Mouse (Mus musculus) midbrain, postnatal 0 days (tissue): Measurements from ENCODE around the gene Rreb1. TPM values are rescaled to one million over a fixed set of nuclear protein-coding genes. Genes with fewer than 3 reads are reported as not detected.

Experiments
- ATAC-seq: fragments of 200-750 bp; cut with Nextera tagmentation; 2 replicates; pipeline ENCODE4 v1.8.0; 2017; ENCODE audit warnings: moderate number of reproducible peaks, mild to moderate bottlenecking, moderate TSS enrichment, moderate library complexity; ENCODE audit not compliant: low FRiP score
- DNase-seq: peaks from one replicate; pipeline ENCODE4 v3.0.0-alpha.2; 2015; ENCODE audit warnings: low spot score
- H3K27ac ChIP-seq: fragments of 300-500 bp; sonication (generic); 2 replicates; pipeline ENCODE4 v1.5.1; 2014; ENCODE audit warnings: low read depth, mild to moderate bottlenecking, low read length, mixed read lengths
- H3K27me3 ChIP-seq: fragments of 300-500 bp; sonication (generic); 2 replicates; pipeline ENCODE4 v1.6.1; 2014; ENCODE audit warnings: low read length, control low read depth, mixed read lengths; ENCODE audit not compliant: insufficient read depth
- H3K36me3 ChIP-seq: fragments of 300-500 bp; sonication (generic); 2 replicates; pipeline ENCODE4 v1.6.1; 2014; ENCODE audit warnings: low read length, control low read depth, mixed read lengths; ENCODE audit not compliant: insufficient read depth
- H3K4me1 ChIP-seq: fragments of 300-500 bp; sonication (generic); 2 replicates; pipeline ENCODE4 v1.6.1; 2014; ENCODE audit warnings: mild to moderate bottlenecking, control low read depth, antibody characterized with exemption, low read length, mixed read lengths; ENCODE audit not compliant: insufficient read depth
- H3K4me2 ChIP-seq: fragments of 300-500 bp; sonication (generic); 2 replicates; pipeline ENCODE4 v1.6.1; 2014; ENCODE audit warnings: low read depth, mild to moderate bottlenecking, low read length, mixed read lengths; ENCODE audit not compliant: poor library complexity, severe bottlenecking
- H3K4me3 ChIP-seq: fragments of 300-500 bp; sonication (generic); 2 replicates; pipeline ENCODE4 v1.5.1; 2014; ENCODE audit warnings: low read depth, mild to moderate bottlenecking, low read length, moderate library complexity
- H3K9ac ChIP-seq: fragments of 300-500 bp; sonication (generic); replicated peaks from 2 replicates; pipeline ENCODE4 v1.6.1; 2014; ENCODE audit warnings: mild to moderate bottlenecking, low read length, moderate library complexity, mixed read lengths; ENCODE audit not compliant: poor library complexity, severe bottlenecking
- H3K9me3 ChIP-seq: fragments of 300-500 bp; sonication (generic); 2 replicates; pipeline ENCODE4 v1.6.1; 2016; ENCODE audit warnings: low read length, control low read depth
- CTCF ChIP-seq: IDR thresholded peaks from 2 replicates; pipeline ENCODE4 v1.5.1; 2016; ENCODE audit warnings: antibody characterized with exemption, mild to moderate bottlenecking
- WGBS: fragments of 180-500 bp; shearing (Covaris S2); extraction: QIAGEN DNeasy Blood & Tissue Kit; methylation state at CpG from one replicate; pipeline ENCODE4 v1.1.7; 2014; 5-methylcytosine and 5-hydroxymethylcytosine counted together
- polyA plus RNA-seq: library from polyadenylated mRNA; unstranded; fragments of >200 nt; fragmentation: Nextera tagmentation; extraction: Ambion mirVana; gene quantifications from 2 replicates; pipeline ENCODE4 v1.2.1, GENCODE M21; 2015
- total RNA-seq: library from RNA; depleted of rRNA; stranded (reverse); fragments of >200 nt; gene quantifications from 2 replicates; pipeline ENCODE4 v1.2.3, GENCODE M21; 2014

Gene Rreb1
- total and polyA plus RNA-seq, 2 experiments from 2014 or later: 2.0 to 4.3 TPM

- no peak for TF ChIP-seq CTCF
- Histone ChIP-seq H3K27ac (peak overlapping the region; percentile 51), H3K27me3 (peaks cover 41% of the 10 kb centered on the region)
Measured at GRCm38 (mm10) chr13:37827263-37827995, 49.2 kb downstream of the Rreb1 start.

GRCm38 (mm10) chr13:37827996-37828579, 49.9 kb downstream of the Rreb1 start:
- H3K36me3 ChIP-seq: no peaks in the 10 kb centered on the region
- H3K4me1 ChIP-seq: peaks cover 6% of the 10 kb centered on the region
- H3K9ac ChIP-seq: no peak overlapping the region
- H3K27ac ChIP-seq: no peak overlapping the region
- H3K4me3 ChIP-seq: peak overlapping the region; percentile 56
- no peak for TF ChIP-seq CTCF
- no peak for ATAC-seq
- 7% methylated on average over 13 of the region's 13 CpGs for WGBS
- peaks cover 41% of the 10 kb centered on the region for H3K27me3 ChIP-seq
- DNase-seq: no peak
- H3K4me2 ChIP-seq: peak overlapping the region; percentile 97
- H3K9me3 ChIP-seq: no peaks in the 10 kb centered on the region

More at GRCm38 (mm10) chr13:37827263-37827995, 49.2 kb downstream of the Rreb1 start:
- peaks cover 6% of the 10 kb centered on the region for H3K4me1 ChIP-seq
- H3K9me3 ChIP-seq: no peaks in the 10 kb centered on the region
- H3K4me2 ChIP-seq: peak overlapping the region; percentile 97
- peak; percentile 67 for ATAC-seq
- H3K36me3 ChIP-seq: no peaks in the 10 kb centered on the region
- WGBS: under 1% methylated on average over 52 of the region's 69 CpGs
- H3K4me3 ChIP-seq: peak overlapping the region; percentile 56
- peak; percentile 48 for DNase-seq
- peak overlapping the region; percentile 56 for H3K9ac ChIP-seq

- H3K9ac ChIP-seq: no peak overlapping the region
- no peak overlapping the region for H3K4me3 ChIP-seq
- H3K27me3 ChIP-seq: peaks cover 41% of the 10 kb centered on the region
- H3K9me3 ChIP-seq: no peaks in the 10 kb centered on the region
- no peak overlapping the region for H3K4me2 ChIP-seq
- no peak overlapping the region for H3K27ac ChIP-seq
- WGBS: 18% methylated on average over 6 of the region's 6 CpGs
- H3K36me3 ChIP-seq: no peaks in the 10 kb centered on the region
- TF ChIP-seq CTCF: no peak
- ATAC-seq (no peak), DNase-seq (no peak)
- peaks cover 6% of the 10 kb centered on the region for H3K4me1 ChIP-seq
Measured at GRCm38 (mm10) chr13:37828928-37829327, 50.7 kb downstream of the Rreb1 start.

- Histone ChIP-seq H3K9me3 (no peaks in the 10 kb centered on the region), H3K4me1 (peaks cover 6% of the 10 kb centered on the region), H3K27me3 (peaks cover 37% of the 10 kb centered on the region), H3K27ac (no peak overlapping the region), H3K9ac (no peak overlapping the region), H3K4me3 (no peak overlapping the region), H3K4me2 (no peak overlapping the region), H3K36me3 (no peaks in the 10 kb centered on the region)
- no peak for TF ChIP-seq CTCF
- DNase-seq (no peak), ATAC-seq (no peak)
- 75% methylated on average over 2 of the region's 2 CpGs for WGBS
Measured at GRCm38 (mm10) chr13:37830256-37830655, 52.1 kb downstream of the Rreb1 start.

- peaks cover 31% of the 10 kb centered on the region for H3K27me3 ChIP-seq
Measured at GRCm38 (mm10) chr13:37830874-37831311, 52.7 kb downstream of the Rreb1 start.

GRCm38 (mm10) chr13:37832481-37832880, 54.3 kb downstream of the Rreb1 start:
- DNase-seq (no peak), ATAC-seq (no peak)
- H3K4me3 ChIP-seq: no peak overlapping the region
- WGBS: 29% methylated on average over 5 of the region's 5 CpGs
- H3K9me3 ChIP-seq: no peaks in the 10 kb centered on the region
- peaks cover 15% of the 10 kb centered on the region for H3K27me3 ChIP-seq
- no peak overlapping the region for H3K4me2 ChIP-seq
- H3K27ac ChIP-seq: no peak overlapping the region
- TF ChIP-seq CTCF: no peak
- H3K9ac ChIP-seq: no peak overlapping the region
- no peaks in the 10 kb centered on the region for H3K36me3 ChIP-seq
- H3K4me1 ChIP-seq: peaks cover 3% of the 10 kb centered on the region

More at GRCm38 (mm10) chr13:37830874-37831311, 52.7 kb downstream of the Rreb1 start:
- H3K9ac ChIP-seq: no peak overlapping the region
- ATAC-seq (no peak), DNase-seq (no peak)
- H3K36me3 ChIP-seq: no peaks in the 10 kb centered on the region
- 42% methylated on average over 4 of the region's 4 CpGs for WGBS
- no peak for TF ChIP-seq CTCF
- no peaks in the 10 kb centered on the region for H3K9me3 ChIP-seq
- H3K4me1 ChIP-seq: peaks cover 6% of the 10 kb centered on the region
- no peak overlapping the region for H3K27ac ChIP-seq
- no peak overlapping the region for H3K4me2 ChIP-seq
- no peak overlapping the region for H3K4me3 ChIP-seq
